Mouse (Mus musculus): ENCODE measurements at regions not wholly inside any gene's neighbourhood (a gene's known extent, or its start where the extent isn't known, plus 50 kb on each side); places are given as distances from the start of the nearest gene placed in this dataset.

GRCm38 (mm10) chr10:98485751-98486681 is 428.2 kb upstream of the Atp2b1 start:
- Histone ChIP-seq H3K9me3 (0 out of 2 replicates have a peak, but pooled peaks cover 8% of the 10 kb centered on the region), H3K9ac (replicated peaks) (no peak overlapping the region; the same call in 1 of the 2 replicates), H3K27ac (0 out of 2 replicates have a peak overlapping the region, but pooled peaks have one; percentile 45), H3K36me3 (no peaks in the 10 kb centered on the region), H3K4me1 (replicated peaks) (peaks cover 13% of the 10 kb centered on the region; the same call in 1 of the 2 replicates), H3K27me3 (no peaks in the 10 kb centered on the region), H3K4me2 (peak overlapping the region; percentile 39), H3K4me3 (replicated peaks) (no peak overlapping the region)
- ATAC-seq (ENCODE audit: insufficient number of reproducible peaks, insufficient read depth, low FRiP score, low TSS enrichment, low read depth) = no peak
- WGBS = 42% methylated on average over 20 of the region's 20 CpGs

GRCm38 (mm10) chr10:98494354-98494753 is 419.9 kb upstream of the Atp2b1 start:
- Histone ChIP-seq H3K4me1 (replicated peaks) (no peaks in the 10 kb centered on the region), H3K27me3 (no peaks in the 10 kb centered on the region), H3K9ac (replicated peaks) (no peak overlapping the region), H3K9me3 (no peaks in the 10 kb centered on the region), H3K4me2 (no peak overlapping the region), H3K36me3 (no peaks in the 10 kb centered on the region), H3K4me3 (replicated peaks) (no peak overlapping the region), H3K27ac (no peak overlapping the region)
- no peak for ATAC-seq (ENCODE audit: insufficient number of reproducible peaks, insufficient read depth, low FRiP score, low TSS enrichment, low read depth)
- 22% methylated on average over 8 of the region's 8 CpGs for WGBS

GRCm38 (mm10) chr10:98496254-98496653 is 418.0 kb upstream of the Atp2b1 start:
- Histone ChIP-seq H3K9ac (replicated peaks) (no peak overlapping the region), H3K36me3 (no peaks in the 10 kb centered on the region), H3K27ac (no peak overlapping the region), H3K27me3 (0 out of 2 replicates have a peak, but pooled peaks cover 2% of the 10 kb centered on the region), H3K4me2 (no peak overlapping the region), H3K4me1 (replicated peaks) (no peaks in the 10 kb centered on the region), H3K9me3 (no peaks in the 10 kb centered on the region), H3K4me3 (replicated peaks) (no peak overlapping the region)
- ATAC-seq (ENCODE audit: insufficient number of reproducible peaks, insufficient read depth, low FRiP score, low TSS enrichment, low read depth) = no peak
- 71% methylated on average over 4 of the region's 4 CpGs for WGBS

GRCm38 (mm10) chr10:98500315-98500714 is 413.9 kb upstream of the Atp2b1 start:
- H3K27me3 ChIP-seq = 0 out of 2 replicates have a peak, but pooled peaks cover 2% of the 10 kb centered on the region
- WGBS = 87% methylated on average over 4 of the region's 4 CpGs
- H3K36me3 ChIP-seq = no peaks in the 10 kb centered on the region
- no peak overlapping the region for H3K4me2 ChIP-seq
- no peak overlapping the region for H3K27ac ChIP-seq
- H3K4me1 ChIP-seq (replicated peaks) = no peaks in the 10 kb centered on the region
- no peak for ATAC-seq (ENCODE audit: insufficient number of reproducible peaks, insufficient read depth, low FRiP score, low TSS enrichment, low read depth)
- H3K4me3 ChIP-seq (replicated peaks) = no peak overlapping the region
- H3K9me3 ChIP-seq = no peaks in the 10 kb centered on the region
- no peak overlapping the region for H3K9ac ChIP-seq (replicated peaks)

- no peak overlapping the region for H3K4me2 ChIP-seq
- H3K36me3 ChIP-seq = no peaks in the 10 kb centered on the region
- H3K4me3 ChIP-seq (replicated peaks) = no peak overlapping the region
- no peaks in the 10 kb centered on the region for H3K9me3 ChIP-seq
- 0 out of 2 replicates have a peak, but pooled peaks cover 2% of the 10 kb centered on the region for H3K27me3 ChIP-seq
- ATAC-seq (ENCODE audit: insufficient number of reproducible peaks, insufficient read depth, low FRiP score, low TSS enrichment, low read depth) = no peak
- H3K27ac ChIP-seq = no peak overlapping the region
- WGBS = 80% methylated on average over 5 of the region's 5 CpGs
- H3K4me1 ChIP-seq (replicated peaks) = no peaks in the 10 kb centered on the region
- H3K9ac ChIP-seq (replicated peaks) = no peak overlapping the region
These were observed 412.6 kb upstream of the Atp2b1 start for GRCm38 (mm10) chr10:98501566-98501965.

- ATAC-seq (ENCODE audit: insufficient number of reproducible peaks, insufficient read depth, low FRiP score, low TSS enrichment, low read depth) = no peak
- no peaks in the 10 kb centered on the region for H3K4me1 ChIP-seq (replicated peaks)
- no peak overlapping the region for H3K27ac ChIP-seq
- no peak overlapping the region for H3K9ac ChIP-seq (replicated peaks)
- 0 out of 2 replicates have a peak, but pooled peaks cover 2% of the 10 kb centered on the region for H3K27me3 ChIP-seq
- H3K36me3 ChIP-seq = no peaks in the 10 kb centered on the region
- 86% methylated on average over 3 of the region's 3 CpGs for WGBS
- H3K9me3 ChIP-seq = no peaks in the 10 kb centered on the region
- no peak overlapping the region for H3K4me3 ChIP-seq (replicated peaks)
- no peak overlapping the region for H3K4me2 ChIP-seq
These were observed 409.7 kb upstream of the Atp2b1 start for GRCm38 (mm10) chr10:98504524-98504923.

GRCm38 (mm10) chr10:98508515-98509143 is 405.6 kb upstream of the Atp2b1 start:
- Histone ChIP-seq H3K36me3 (no peaks in the 10 kb centered on the region), H3K27me3 (no peaks in the 10 kb centered on the region), H3K27ac (no peak overlapping the region), H3K4me3 (replicated peaks) (no peak overlapping the region), H3K9ac (replicated peaks) (no peak overlapping the region), H3K4me1 (replicated peaks) (no peaks in the 10 kb centered on the region), H3K9me3 (no peaks in the 10 kb centered on the region), H3K4me2 (no peak overlapping the region)
- ATAC-seq (ENCODE audit: insufficient number of reproducible peaks, insufficient read depth, low FRiP score, low TSS enrichment, low read depth) = no peak
- 33% methylated on average over 5 of the region's 5 CpGs for WGBS

GRCm38 (mm10) chr10:98514836-98515235 is 399.4 kb upstream of the Atp2b1 start:
- Histone ChIP-seq H3K4me1 (replicated peaks) (no peaks in the 10 kb centered on the region), H3K4me3 (replicated peaks) (no peak overlapping the region), H3K27ac (no peak overlapping the region), H3K36me3 (no peaks in the 10 kb centered on the region), H3K27me3 (no peaks in the 10 kb centered on the region), H3K9ac (replicated peaks) (no peak overlapping the region), H3K4me2 (no peak overlapping the region), H3K9me3 (no peaks in the 10 kb centered on the region)
- no peak for ATAC-seq (ENCODE audit: insufficient number of reproducible peaks, insufficient read depth, low FRiP score, low TSS enrichment, low read depth)
- 79% methylated on average over 1 of the region's 1 CpGs for WGBS

- 83% methylated on average over 2 of the region's 2 CpGs for WGBS
- no peak overlapping the region for H3K4me3 ChIP-seq (replicated peaks)
- H3K4me1 ChIP-seq (replicated peaks) = no peaks in the 10 kb centered on the region
- H3K4me2 ChIP-seq = no peak overlapping the region
- ATAC-seq (ENCODE audit: insufficient number of reproducible peaks, insufficient read depth, low FRiP score, low TSS enrichment, low read depth) = no peak
- no peak overlapping the region for H3K27ac ChIP-seq
- H3K9ac ChIP-seq (replicated peaks) = no peak overlapping the region
- H3K36me3 ChIP-seq = no peaks in the 10 kb centered on the region
- no peaks in the 10 kb centered on the region for H3K9me3 ChIP-seq
- no peaks in the 10 kb centered on the region for H3K27me3 ChIP-seq
These were observed 396.6 kb upstream of the Atp2b1 start for GRCm38 (mm10) chr10:98517609-98518008.

- 87% methylated on average over 4 of the region's 4 CpGs for WGBS
- no peak overlapping the region for H3K27ac ChIP-seq
- no peak for ATAC-seq (ENCODE audit: insufficient number of reproducible peaks, insufficient read depth, low FRiP score, low TSS enrichment, low read depth)
- H3K27me3 ChIP-seq = no peaks in the 10 kb centered on the region
- H3K9me3 ChIP-seq = peaks cover 7% of the 10 kb centered on the region; the same call in 1 of the 2 replicates
- no peak overlapping the region for H3K9ac ChIP-seq (replicated peaks)
- H3K4me2 ChIP-seq = no peak overlapping the region
- no peak overlapping the region for H3K4me3 ChIP-seq (replicated peaks)
- no peaks in the 10 kb centered on the region for H3K4me1 ChIP-seq (replicated peaks)
- H3K36me3 ChIP-seq = no peaks in the 10 kb centered on the region
These were observed 384.6 kb upstream of the Atp2b1 start for GRCm38 (mm10) chr10:98529565-98529964.

- 89% methylated on average over 4 of the region's 4 CpGs for WGBS
These were observed 382.8 kb upstream of the Atp2b1 start for GRCm38 (mm10) chr10:98531425-98531824.

More at GRCm38 (mm10) chr10:98531425-98531824, 382.8 kb upstream of the Atp2b1 start:
- ATAC-seq (ENCODE audit: insufficient number of reproducible peaks, insufficient read depth, low FRiP score, low TSS enrichment, low read depth) = no peak
- H3K4me2 ChIP-seq = no peak overlapping the region
- no peak overlapping the region for H3K27ac ChIP-seq
- H3K4me1 ChIP-seq (replicated peaks) = no peaks in the 10 kb centered on the region
- H3K9me3 ChIP-seq = peaks cover under 1% of the 10 kb centered on the region; the same call in 1 of the 2 replicates
- H3K27me3 ChIP-seq = no peaks in the 10 kb centered on the region
- no peak overlapping the region for H3K9ac ChIP-seq (replicated peaks)
- no peaks in the 10 kb centered on the region for H3K36me3 ChIP-seq
- no peak overlapping the region for H3K4me3 ChIP-seq (replicated peaks)

Data from limb, embryonic 12.5 days (tissue).